Mouse (Mus musculus): ENCODE results near the gene Ddit4.

- no peak for TF ChIP-seq CTCF (IDR thresholded peaks at IDR 0.05; ENCODE audit: extremely low read depth, insufficient read depth, low read length)
- no peak for TF ChIP-seq POLR2A (IDR thresholded peaks at IDR 0.05; ENCODE audit: extremely low read depth, insufficient read depth, low read length)
Observed at GRCm38 (mm10) chr10:59916159-59916558, 35.5 kb downstream of the Ddit4 start.
